Mouse (Mus musculus): ENCODE results near the gene Ptgir. TPM values are rescaled to one million over a fixed set of nuclear protein-coding genes. Genes with fewer than 3 reads are reported as not detected.

The Ptgir gene
- total RNA-seq, 2 experiments from 2014 or later, result 0.67 to 0.79 TPM

- intact Hi-C loops (cut with DNase I), result no loop called here
- DNase-seq, result peak; percentile 51
- no peak for TF ChIP-seq CTCF (IDR thresholded peaks at IDR 0.05)
- Histone ChIP-seq H3K27ac (peak overlapping the region; percentile 53), H3K4me3 (peak overlapping the region; percentile 87)
Measured at GRCm38 (mm10) chr7:16876608-16877007, 29.7 kb upstream of the Ptgir start.

- TF ChIP-seq CTCF (IDR thresholded peaks at IDR 0.05), result no peak; the same call in 1 of the 2 replicates
- Histone ChIP-seq H3K4me3 (no peak overlapping the region), H3K27ac (no peak overlapping the region)
- intact Hi-C loops (cut with DNase I), result no loop called here
- no peak for DNase-seq
Measured at GRCm38 (mm10) chr7:16877717-16878116, 28.6 kb upstream of the Ptgir start.

- no peak for TF ChIP-seq CTCF (IDR thresholded peaks at IDR 0.05)
- peak overlapping the region; percentile 70 for H3K27ac ChIP-seq
- DNase-seq, result peak; percentile 58
- intact Hi-C loops (cut with DNase I), result no loop called here
- no peak overlapping the region for H3K4me3 ChIP-seq
Measured at GRCm38 (mm10) chr7:16879796-16880547, 26.3 kb upstream of the Ptgir start.

GRCm38 (mm10) chr7:16880615-16881014 is 25.7 kb upstream of the Ptgir start:
- Histone ChIP-seq H3K27ac (peak overlapping the region; percentile 70), H3K4me3 (no peak overlapping the region)
- peak; percentile 12 for DNase-seq
- TF ChIP-seq CTCF (IDR thresholded peaks at IDR 0.05), result no peak
- intact Hi-C loops (cut with DNase I), result no loop called here

- H3K27ac ChIP-seq, result no peak overlapping the region
Measured at GRCm38 (mm10) chr7:16883162-16883561, 23.1 kb upstream of the Ptgir start.

GRCm38 (mm10) chr7:16884334-16884733 is 22.0 kb upstream of the Ptgir start:
- DNase-seq, result peak; percentile 14
- TF ChIP-seq CTCF (IDR thresholded peaks at IDR 0.05), result no peak
- Histone ChIP-seq H3K27ac (no peak overlapping the region), H3K4me3 (no peak overlapping the region)
- intact Hi-C loops (cut with DNase I), result no loop called here

More at GRCm38 (mm10) chr7:16883162-16883561, 23.1 kb upstream of the Ptgir start:
- no peak for TF ChIP-seq CTCF (IDR thresholded peaks at IDR 0.05)
- H3K4me3 ChIP-seq, result no peak overlapping the region
- intact Hi-C loops (cut with DNase I), result loop anchor here (1.0 kb wide), 1 partner anchor 22 kb away; no protein-coding TSS in a partner anchor
- peak; percentile 12 for DNase-seq

- Histone ChIP-seq H3K27ac (no peak overlapping the region), H3K4me3 (0 out of 2 replicates have a peak overlapping the region, but pooled peaks have one; percentile 23)
- intact Hi-C loops (cut with DNase I), result loop anchor here (5.0 kb wide), 1 partner anchor 73 kb away; no protein-coding TSS in a partner anchor
- peak; percentile 32 for DNase-seq
- TF ChIP-seq CTCF (IDR thresholded peaks at IDR 0.05), result no peak
Measured at GRCm38 (mm10) chr7:16885271-16885776, 21.0 kb upstream of the Ptgir start.

- peak; percentile 19 for DNase-seq
- intact Hi-C loops (cut with DNase I), result loop anchor here (5.0 kb wide), 1 partner anchor 74 kb away; no protein-coding TSS in a partner anchor
- Histone ChIP-seq H3K4me3 (no peak overlapping the region), H3K27ac (no peak overlapping the region)
- no peak for TF ChIP-seq CTCF (IDR thresholded peaks at IDR 0.05)
Measured at GRCm38 (mm10) chr7:16885905-16886304, 20.4 kb upstream of the Ptgir start.

- intact Hi-C loops (cut with DNase I), result no loop called here
- peak; percentile 57 for DNase-seq
Measured at GRCm38 (mm10) chr7:16890536-16890935, 15.8 kb upstream of the Ptgir start.

GRCm38 (mm10) chr7:16890944-16891343 is 15.3 kb upstream of the Ptgir start:
- peak; percentile 91 for DNase-seq
- TF ChIP-seq CTCF (IDR thresholded peaks at IDR 0.05), result no peak
- Histone ChIP-seq H3K27ac (peak overlapping the region; percentile 79), H3K4me3 (peak overlapping the region; percentile 66)
- intact Hi-C loops (cut with DNase I), result no loop called here

More at GRCm38 (mm10) chr7:16890536-16890935, 15.8 kb upstream of the Ptgir start:
- Histone ChIP-seq H3K27ac (peak overlapping the region; percentile 79), H3K4me3 (peak overlapping the region; percentile 66)
- no peak for TF ChIP-seq CTCF (IDR thresholded peaks at IDR 0.05)

- Histone ChIP-seq H3K27ac (peak within 1 kb of the TSS; percentile 79), H3K4me3 (peak within 1 kb of the TSS; percentile 66)
- DNase-seq, result peak; percentile 91
- TF ChIP-seq CTCF (IDR thresholded peaks at IDR 0.05), result peak; percentile 95
- intact Hi-C loops (cut with DNase I), result loop anchor here (1.0 kb wide), 1 partner anchor 17 kb away; no protein-coding TSS in a partner anchor
Measured at GRCm38 (mm10) chr7:16891641-16892351, 14.5 kb upstream of the Ptgir start, which contains the start of gene Gng8. TSS of gene Gng8 (plus strand) at chr7:16891786.

GRCm38 (mm10) chr7:16892352-16892730 is 13.9 kb upstream of the Ptgir start:
- H3K4me3 ChIP-seq, result peak overlapping the region; percentile 66; the same call in 1 of the 2 replicates
- no peak for TF ChIP-seq CTCF (IDR thresholded peaks at IDR 0.05)
- no peak overlapping the region for H3K27ac ChIP-seq
- no peak for DNase-seq
- intact Hi-C loops (cut with DNase I), result loop anchor here (1.0 kb wide), 1 partner anchor 18 kb away; no protein-coding TSS in a partner anchor
